Mouse (Mus musculus) frontal cortex, postnatal 10 days (tissue): ENCODE data around the gene 4930505A04Rik.
"Not testable (repeated sequence)": the region's sequence is repeated elsewhere in the genome, so short reads cannot be mapped to it uniquely, and the experiment has no call there.

Source experiments
- DNase-seq, 2 experiments: peaks; one replicate each; pipeline ENCODE4 v3.0.0; 2022; ENCODE audit warnings: low spot score in 2 of 2, mixed read lengths in 1 of 2

The 4930505A04Rik gene

DNA sequence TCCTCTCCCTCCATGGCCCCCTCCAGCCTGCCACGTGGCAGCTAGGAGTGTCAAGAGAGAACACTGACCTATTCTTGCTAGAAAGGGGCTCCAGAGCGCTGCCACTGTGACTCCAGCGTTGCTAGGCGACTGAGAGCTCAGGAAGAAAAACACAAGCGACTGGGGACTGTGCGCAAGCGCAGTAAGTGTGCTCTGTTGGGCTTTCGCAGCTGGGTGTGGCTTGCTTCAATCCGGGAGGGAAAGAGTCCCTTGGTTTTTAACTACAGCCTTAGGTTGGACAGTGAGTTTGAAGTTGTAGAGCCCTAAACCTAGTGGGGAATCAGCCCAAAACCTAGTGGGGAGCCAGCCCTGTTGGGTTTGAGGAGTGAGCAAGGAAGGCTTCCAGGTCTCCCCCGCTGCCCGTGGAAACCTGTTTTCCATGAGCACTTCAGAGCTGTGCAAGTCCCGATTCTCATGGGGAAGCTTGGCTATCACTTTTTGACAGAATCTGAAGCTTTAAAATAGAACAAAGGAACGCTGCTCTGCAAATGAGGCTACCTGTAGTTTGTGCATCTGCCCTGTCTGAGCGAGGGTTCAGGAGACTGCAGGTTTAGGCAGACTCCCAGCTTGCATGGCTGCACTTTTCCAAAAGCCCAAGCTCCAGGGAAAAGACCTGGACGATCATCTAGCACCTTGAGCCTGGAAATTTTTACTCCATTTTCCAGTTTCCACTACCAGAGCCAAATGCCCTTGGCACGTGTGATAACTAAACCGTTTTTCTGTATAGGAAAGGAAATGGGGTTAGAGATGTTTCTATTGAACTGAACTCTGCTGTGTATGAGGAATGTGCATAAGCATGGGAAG lies at the start of gene 4930505A04Rik:
TSS of gene 4930505A04Rik (minus strand) at position 77 of the 843 bp plus-strand sequence.
- DNase-seq: peak; percentile 83 to 84

DNA sequence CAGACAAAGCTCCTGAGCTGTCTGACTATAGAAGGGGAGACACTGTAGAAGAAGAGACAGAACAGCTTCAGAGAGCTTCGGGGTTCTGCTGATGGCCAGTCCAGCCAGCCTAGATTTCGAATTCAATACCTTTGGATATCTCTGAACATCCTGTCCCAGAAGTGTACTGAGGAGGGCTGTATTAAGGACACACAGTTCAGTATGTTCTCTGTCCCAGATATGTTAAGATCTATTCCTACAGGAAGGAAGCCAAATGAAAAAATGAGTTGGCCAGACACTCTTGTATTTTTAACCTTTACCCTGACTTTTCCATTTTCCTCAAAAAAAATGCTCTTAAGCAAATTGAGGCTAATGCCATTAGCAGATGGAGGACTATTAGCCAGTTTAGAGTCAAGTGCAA lies 45.5 kb upstream of the 4930505A04Rik start:
- DNase-seq: no peak

DNA sequence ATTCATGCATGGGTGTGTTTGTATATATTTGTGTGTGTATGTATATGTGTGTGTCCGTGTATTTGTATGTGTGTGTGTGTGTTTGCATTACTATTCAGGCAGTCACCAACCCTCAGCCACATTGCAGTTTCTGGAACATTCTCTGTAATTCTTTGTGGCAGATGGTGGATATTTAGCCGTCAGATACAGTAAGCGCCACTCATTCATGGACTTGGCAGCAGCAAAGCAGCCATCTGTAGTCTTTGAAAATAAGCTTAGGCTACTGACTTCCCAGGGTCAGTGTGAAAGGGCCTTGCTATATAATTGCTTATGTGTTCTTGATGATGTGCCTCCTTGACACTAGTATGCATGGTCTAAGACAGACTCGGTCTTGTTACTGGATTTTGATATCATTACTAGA lies 36.6 kb upstream of the 4930505A04Rik start:
- no peak for DNase-seq

DNA sequence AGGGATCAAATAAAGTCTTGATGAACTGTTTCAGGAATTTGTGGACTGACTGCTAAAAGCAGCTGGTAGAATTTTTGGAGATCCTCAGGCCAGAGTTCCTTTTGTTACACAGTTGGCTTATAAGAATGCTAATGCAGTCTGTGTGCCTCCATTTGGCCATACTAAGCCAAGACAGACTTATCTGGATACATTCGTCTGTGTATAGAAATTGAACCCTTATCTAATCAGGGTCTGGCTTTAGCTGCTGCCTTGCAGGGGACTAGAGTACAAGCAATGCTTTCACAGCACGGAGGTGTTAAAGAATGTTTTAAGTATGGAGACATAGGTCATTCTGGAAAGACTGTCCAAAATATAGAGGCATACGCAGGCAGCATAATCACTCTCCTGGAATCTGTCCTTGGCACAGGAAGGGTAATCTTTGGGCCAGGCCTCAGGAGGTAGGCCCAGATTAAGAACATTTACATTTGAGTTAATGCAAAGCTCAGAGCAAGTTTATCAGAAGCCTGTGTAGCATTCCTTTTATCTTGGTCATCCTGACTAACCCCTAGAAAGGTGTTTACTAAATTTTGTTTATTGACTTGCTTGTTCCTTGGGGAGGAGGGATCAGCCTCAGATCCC lies 27.2 kb upstream of the 4930505A04Rik start:
- no peak for DNase-seq

DNA sequence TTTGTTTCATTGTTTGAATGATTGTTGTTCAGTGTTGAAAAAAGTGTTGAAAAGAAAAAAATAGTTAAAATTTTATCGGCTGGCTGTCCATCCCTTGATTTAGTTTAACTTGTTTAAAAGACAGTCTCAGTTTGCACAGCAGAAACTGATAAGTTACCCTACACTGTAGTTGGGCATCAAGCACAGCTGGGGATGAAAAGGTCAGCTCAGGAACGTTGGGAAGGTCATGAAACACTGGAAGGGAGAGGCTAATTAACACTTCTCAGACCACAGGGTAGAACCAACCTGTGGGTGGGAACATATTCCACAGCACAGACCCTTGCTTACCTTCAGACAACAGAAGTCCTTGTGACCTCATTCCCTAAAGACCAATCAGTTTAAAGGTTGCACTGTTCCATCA lies 25.5 kb upstream of the 4930505A04Rik start:
- no peak for DNase-seq

DNA sequence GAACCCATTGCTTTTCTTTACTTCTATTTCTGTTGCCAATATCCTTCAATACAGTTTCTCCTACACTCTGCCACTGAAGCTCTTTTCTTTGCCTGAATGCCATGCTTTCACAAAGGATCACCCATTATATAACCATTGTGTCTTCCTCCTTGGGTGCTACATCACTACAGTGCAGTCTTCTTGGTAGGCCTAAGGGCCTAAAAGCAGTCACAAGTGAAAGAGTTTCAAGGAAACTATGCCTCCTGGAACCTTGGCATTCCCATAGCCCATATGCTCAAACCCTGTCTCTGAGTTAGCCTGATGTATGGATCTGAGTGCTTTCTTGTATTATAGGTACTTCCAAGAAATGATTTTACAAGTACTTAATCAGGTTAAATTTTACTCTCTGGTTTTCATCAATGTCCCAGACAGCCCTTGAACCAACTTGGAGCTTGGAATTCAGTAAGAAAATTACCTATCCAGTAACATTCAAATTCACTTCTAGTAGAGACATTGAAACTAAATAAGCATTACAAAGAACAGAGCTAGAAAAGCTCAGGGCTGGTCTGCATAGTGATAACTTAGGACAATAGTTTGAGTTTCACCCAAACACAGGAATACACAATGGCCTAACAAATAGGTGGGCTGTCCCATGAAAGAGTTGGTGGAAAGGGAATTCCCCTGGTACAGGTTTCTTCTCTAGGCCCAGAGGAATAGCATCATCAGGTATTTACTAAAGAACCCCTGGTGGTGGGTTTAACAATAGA lies 20.1 kb upstream of the 4930505A04Rik start:
- DNase-seq: no peak

DNA sequence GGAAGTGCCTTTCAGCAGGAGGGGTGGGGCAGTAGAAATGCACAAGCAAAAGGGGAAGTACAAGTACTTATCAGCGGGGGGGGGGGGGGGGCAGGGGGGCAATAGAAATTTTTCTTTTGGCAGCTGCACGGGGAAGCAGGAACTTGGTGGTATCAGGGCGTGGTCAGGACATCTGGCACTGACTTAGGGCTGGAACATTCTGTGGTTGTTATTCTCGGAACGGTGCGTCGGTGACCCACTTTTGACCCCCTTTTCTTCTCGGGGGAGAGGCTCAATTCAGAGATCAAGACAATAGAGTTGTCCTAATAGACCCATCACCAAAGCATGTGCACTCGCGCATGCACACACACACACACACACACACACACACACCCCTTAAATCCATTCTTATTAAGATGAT lies 16.6 kb upstream of the 4930505A04Rik start:
- DNase-seq: no peak

DNA sequence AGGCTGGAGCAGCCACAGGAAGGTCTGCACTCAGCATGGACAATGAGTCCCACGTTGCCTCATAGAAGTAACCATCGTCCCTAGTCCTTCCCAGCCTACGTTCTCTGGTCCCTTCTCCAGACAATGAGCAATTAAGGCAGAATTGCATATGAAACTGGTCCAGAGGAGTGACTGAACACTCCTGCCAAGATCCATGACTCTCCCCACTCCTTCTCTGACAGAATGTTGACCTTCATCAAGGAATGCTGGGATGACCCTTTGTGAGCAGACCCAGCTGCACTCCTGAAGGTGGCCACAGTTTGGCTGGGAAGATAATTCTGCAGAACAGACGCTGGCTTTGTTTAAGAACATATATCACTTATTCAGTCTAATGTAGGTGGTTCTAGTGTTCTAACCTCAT lies 11.7 kb upstream of the 4930505A04Rik start:
- no peak for DNase-seq

DNA sequence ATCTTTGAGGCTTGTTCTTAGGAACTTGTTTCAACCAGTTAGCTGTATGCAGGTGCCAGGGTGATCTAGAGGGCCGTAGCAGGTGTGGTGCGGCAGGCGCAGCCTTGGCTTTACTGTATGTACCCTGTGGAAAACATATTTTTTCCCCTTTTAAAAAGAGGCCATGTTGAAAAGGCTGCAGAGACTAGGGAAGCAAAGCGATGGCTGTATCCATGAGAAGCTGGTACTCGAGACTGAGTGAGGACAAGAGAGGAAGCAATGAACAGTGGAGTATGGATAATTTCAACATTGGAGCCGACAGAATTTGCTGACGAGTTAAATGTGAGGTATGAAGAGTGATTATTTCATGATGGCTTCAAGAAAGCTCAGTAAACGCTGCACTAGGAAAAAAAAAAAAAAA lies 440 bp downstream of the 4930505A04Rik start:
- no peak for DNase-seq

DNA sequence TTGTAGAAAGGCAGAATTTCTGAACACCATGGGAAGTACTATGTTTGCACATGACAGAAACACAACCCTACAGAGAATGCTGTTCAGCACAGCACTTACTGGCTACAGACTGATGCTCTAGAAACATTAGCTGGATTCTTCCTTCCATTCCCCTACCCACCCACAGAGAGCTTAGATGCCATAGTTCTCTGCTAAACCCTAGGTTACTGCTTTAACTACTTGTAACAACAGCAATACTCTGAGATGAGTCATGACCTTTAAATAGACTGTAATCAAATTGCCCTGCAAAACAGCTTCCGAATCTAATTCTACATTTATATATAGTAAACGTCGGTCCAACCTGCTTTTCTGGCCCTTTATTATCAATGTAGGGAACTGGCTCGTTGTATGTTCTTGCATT lies 17.3 kb downstream of the 4930505A04Rik start:
- DNase-seq: no peak

DNA sequence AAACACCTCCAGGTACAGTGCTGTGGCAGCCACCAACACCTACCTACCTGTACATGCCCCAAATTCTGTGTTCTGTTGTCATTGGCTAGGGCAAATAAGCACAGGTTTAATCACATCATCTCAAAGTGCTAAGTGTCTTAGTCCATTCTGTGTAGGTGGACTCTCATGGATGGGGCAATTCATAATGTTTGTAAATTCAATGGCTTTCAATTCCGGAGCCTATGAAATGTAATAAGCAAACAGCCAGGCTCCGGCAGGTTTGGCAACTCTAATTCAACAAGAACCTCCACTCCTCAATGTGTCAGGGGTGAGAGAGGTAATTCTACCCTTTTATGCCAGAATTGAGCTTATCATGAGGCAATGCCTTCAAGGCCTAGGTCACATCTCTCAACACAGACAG lies 23.5 kb downstream of the 4930505A04Rik start:
- DNase-seq: no peak

DNA sequence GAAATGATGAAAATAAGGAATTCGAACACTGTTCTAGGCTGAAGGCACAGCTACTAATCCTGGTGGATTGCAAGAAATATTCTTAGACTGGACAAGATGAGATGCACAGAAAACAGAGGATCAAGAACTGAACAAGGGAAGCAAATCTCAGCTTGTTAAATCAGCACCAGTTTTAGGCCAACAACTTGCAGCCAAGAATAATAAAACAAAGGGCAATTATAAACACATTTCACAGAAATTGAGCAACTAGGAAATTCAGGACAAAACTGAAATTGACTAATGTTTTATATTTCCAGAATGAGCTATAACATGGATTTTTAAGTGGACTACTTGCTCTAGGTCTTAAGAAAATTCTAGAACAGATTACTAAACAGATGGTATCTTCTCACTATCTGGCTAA lies 24.1 kb downstream of the 4930505A04Rik start:
- DNase-seq: no peak

DNA sequence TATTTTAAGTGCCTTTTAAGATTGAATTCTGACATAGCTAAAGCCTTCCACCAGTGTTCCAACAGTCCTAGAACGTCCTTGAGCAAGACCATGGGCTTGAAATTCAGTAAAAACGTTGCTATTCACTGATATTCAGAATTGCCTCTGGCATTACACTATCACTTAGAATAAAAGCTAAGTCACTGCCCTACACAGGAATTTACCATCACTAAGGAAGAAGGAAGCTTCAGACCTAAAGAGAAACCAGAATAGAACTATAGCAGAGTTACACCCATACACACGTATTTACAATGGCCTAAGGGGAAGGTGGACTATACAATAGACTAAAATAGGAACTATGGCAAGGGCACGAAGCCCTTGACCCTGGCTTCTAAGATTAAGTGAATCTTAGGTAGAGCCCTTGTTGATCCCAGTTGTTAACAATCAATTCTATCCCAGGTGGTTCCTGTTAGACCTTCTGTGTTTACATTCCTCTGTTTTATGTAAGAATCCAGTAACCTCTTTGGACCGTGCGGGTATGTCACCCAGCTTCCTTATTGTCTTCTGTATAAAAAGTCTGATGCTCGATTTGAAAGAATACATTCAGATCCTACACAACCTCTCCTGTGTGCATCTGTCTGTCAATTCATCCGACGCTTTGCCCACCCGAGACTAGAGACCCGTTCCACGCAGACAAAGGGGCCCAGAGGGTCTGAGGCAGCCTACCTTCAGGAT lies 27.3 kb downstream of the 4930505A04Rik start:
- not testable (repeated sequence) for DNase-seq

DNA sequence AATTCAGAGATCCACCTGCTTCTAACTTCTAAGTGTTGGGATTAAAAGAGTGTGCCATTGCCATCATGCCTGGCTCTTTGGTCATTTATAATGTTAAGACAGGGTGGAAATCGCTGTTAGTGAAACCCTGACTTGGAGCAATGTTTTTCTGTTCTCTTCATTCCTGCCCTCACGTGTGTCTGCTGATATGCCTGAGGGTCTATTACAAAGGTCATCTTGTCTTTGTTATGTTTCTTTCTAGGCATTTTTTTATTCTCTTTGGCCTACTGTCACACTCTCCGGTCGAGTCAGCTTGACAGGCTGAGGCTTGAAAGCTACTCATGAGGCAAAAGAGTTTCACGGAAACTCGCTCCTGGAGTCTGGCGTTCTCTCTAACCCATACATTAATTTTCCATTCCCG lies 27.9 kb downstream of the 4930505A04Rik start:
- DNase-seq: no peak

DNA sequence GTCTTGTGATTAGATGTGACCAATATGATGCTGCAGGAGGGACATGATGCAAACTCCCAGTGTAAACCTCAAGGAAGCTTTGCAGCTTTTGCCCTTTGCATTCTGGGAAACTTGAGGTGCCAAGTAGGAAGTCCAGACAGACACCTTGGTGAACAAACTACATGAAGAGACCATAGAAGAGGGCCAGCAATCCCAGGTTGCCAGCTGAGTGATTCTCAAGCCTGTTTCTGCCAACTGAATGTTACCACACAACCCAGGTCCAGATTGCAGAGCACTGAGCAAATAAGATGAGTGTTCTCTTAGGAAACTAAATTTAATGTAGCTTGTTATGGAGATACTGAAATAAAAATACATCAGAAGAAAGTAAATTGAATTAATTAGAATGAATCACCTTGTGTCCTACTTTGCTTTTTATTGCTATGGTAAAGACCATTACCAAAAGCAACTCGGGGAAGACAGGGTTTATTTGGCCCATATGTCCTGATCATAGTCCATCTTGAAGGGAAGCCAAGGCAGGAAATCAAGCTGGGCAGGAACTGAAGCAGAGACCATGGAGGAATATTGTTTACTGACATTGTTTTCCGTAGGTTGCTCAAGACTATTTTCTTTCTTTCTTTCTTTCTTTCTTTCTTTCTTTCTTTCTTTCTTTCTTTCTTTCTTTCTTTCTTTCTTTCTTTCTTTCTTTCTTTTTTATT lies 38.2 kb downstream of the 4930505A04Rik start:
- no peak for DNase-seq

DNA sequence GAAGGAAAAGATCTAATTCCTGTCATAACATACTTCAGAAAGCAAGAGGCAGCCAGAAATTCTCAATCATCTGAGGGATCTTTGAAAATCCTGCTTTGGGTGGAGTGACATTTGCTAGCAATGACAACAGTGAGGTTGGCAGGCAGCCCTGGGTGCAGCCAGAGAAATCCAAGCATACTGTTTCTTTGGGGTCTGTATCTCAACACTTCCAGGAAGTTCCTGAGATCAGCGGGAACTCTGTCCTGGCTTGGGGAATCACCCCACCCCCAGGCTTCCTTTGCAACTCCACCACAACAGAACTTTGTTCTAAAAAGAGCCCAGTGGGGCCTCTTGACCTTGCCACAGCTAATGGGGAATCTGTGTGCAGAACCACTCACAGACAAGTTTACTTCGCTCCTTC lies 66.0 kb downstream of the 4930505A04Rik start:
- peak; percentile 11 to 17 for DNase-seq

DNA sequence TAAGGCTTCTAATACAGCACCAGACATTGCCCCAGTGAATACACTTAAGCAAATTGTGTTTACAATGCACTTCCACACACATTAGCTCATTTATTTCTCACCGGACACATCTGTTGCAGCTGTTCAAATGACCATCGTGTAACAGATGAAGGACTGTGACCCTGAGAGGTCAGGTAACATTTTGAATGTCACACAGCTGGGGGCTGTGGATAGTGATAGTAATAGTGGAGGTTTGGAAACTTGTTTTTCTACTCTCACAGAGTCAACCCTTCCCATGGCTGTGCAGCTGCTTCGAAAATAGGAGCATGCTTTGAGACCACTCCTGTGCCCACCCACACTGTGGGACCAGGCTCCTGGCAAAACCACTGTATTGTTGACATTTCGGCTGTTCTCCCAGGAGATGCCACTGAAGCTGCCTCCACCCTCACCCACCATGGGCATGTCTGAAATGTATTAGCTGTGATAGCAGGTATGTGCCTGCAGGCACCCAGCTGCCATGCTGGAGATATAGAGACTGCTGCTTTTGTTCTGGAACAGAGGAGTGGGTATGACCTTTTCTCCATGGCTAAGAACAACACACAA lies 66.9 kb downstream of the 4930505A04Rik start:
- no peak for DNase-seq

DNA sequence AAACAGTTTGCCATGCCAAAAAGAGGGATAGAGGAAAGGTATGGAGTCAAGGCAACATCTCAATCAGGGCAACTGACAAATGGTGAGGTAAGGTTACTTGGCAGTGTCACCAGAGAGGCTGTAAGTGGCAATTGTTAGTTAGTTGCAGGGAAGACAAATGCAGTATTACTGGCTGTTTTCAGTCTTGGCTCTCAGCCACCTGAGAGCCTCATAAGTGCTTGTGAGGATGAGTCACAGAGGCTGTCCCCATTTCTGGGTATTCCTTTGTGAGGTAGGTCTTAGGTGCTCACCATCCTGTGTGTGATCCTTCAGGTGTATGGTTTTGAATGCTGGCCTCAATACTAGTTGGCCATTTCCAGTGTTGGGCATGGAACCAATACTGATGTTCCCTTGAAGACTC lies 77.3 kb downstream of the 4930505A04Rik start:
- DNase-seq: no peak

DNA sequence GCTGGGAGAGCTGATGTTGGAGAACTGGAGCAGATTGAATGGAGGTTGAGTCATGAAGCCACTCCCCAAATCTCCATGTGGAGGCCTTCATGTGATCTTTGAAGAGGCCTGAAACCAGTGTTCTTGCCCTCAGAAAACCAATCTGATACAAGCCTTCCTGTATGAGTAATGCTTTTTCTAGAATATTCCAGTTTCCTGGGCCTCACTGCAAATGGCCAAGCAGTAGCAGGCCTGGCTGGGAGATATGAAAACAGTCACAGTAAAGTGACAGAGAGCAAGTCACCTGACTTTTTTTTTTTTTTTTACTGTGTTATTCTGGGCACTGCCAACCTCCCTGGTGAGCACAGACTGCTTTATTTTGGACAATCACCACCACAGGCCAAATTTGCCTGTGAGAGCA lies 88.6 kb downstream of the 4930505A04Rik start:
- DNase-seq: no peak
